Comparison of ENCODE assay signal across 10 mouse cellular contexts in genomic region chr11:103666181-103666906, GRCm38 (mm10). TPM values are rescaled to one million over a fixed set of nuclear protein-coding genes. Genes with fewer than 3 reads are reported as not detected.
DNase-seq lines count a peak whose midpoint lies in the region; ATAC-seq lines count a peak whose summit lies in the region.
"Had no signal": no experiment of that assay in that cellular context is flagged by ENCODE, and none has a peak within 500 bp of the region (broad histone marks: within the 10 kb centered on the region; RNA-seq: fewer than 3 reads in every experiment).

No protein-coding gene starts in this region.

- no peaks in the 10 kb centered on the region for H3K9me3 ChIP-seq in neural tube, embryonic 12.5 days
- no peaks in the 10 kb centered on the region for H3K9me3 ChIP-seq in hindbrain, embryonic 15.5 days
- no peaks in the 10 kb centered on the region for H3K9me3 ChIP-seq in intestine, embryonic 15.5 days
- H3K9me3 ChIP-seq: lung, embryonic 15.5 days had no signal

- H3K27ac ChIP-seq in neural tube, embryonic 12.5 days, result no peak overlapping the region
- 0 out of 2 replicates have a peak overlapping the region, but pooled peaks have one; percentile 29 for H3K27ac ChIP-seq in hindbrain, embryonic 15.5 days (replicated peaks)
- no peak overlapping the region for H3K27ac ChIP-seq in intestine, embryonic 15.5 days
- H3K27ac ChIP-seq: lung, embryonic 15.5 days had no signal

- ATAC-seq in neural tube, embryonic 12.5 days (ENCODE audit: low FRiP score, low read depth), result no peak
- peak; percentile 92 for ATAC-seq in hindbrain, embryonic 15.5 days (ENCODE audit: low FRiP score, low read depth)
- no peak for ATAC-seq in intestine, embryonic 15.5 days

- peaks cover 7% of the 10 kb centered on the region for H3K4me1 ChIP-seq in neural tube, embryonic 12.5 days
- H3K4me1 ChIP-seq in hindbrain, embryonic 15.5 days (replicated peaks), result peaks cover 28% of the 10 kb centered on the region
- H3K4me1 ChIP-seq in intestine, embryonic 15.5 days (replicated peaks), result 0 out of 2 replicates have a peak, but pooled peaks cover 4% of the 10 kb centered on the region
- H3K4me1 ChIP-seq: lung, embryonic 15.5 days had no signal

- no peaks in the 10 kb centered on the region for H3K36me3 ChIP-seq in neural tube, embryonic 12.5 days
- H3K36me3 ChIP-seq in hindbrain, embryonic 15.5 days, result no peaks in the 10 kb centered on the region
- H3K36me3 ChIP-seq in intestine, embryonic 15.5 days, result no peaks in the 10 kb centered on the region
- H3K36me3 ChIP-seq: lung, embryonic 15.5 days had no signal

- H3K4me3 ChIP-seq in neural tube, embryonic 12.5 days, result no peak overlapping the region
- no peak overlapping the region for H3K4me3 ChIP-seq in hindbrain, embryonic 15.5 days
- H3K4me3 ChIP-seq in intestine, embryonic 15.5 days (replicated peaks), result no peak overlapping the region
- H3K4me3 ChIP-seq: lung, embryonic 15.5 days had no signal

- H3K27me3 ChIP-seq in neural tube, embryonic 12.5 days (replicated peaks), result 0 out of 2 replicates have a peak, but pooled peaks cover 2% of the 10 kb centered on the region
- H3K27me3 ChIP-seq in hindbrain, embryonic 15.5 days, result no peaks in the 10 kb centered on the region
- 0 out of 2 replicates have a peak, but pooled peaks cover 3% of the 10 kb centered on the region for H3K27me3 ChIP-seq in intestine, embryonic 15.5 days (replicated peaks)
- H3K27me3 ChIP-seq: lung, embryonic 15.5 days had no signal

- WGBS in neural tube, embryonic 12.5 days, result 35% methylated on average over 10 of the region's 10 CpGs
- 28% methylated on average over 10 of the region's 10 CpGs for WGBS in hindbrain, embryonic 15.5 days
- WGBS in intestine, embryonic 15.5 days, result 43% methylated on average over 10 of the region's 10 CpGs

- no peak overlapping the region for H3K9ac ChIP-seq in neural tube, embryonic 12.5 days
- no peak overlapping the region for H3K9ac ChIP-seq in hindbrain, embryonic 15.5 days
- H3K9ac ChIP-seq in intestine, embryonic 15.5 days, result no peak overlapping the region
- H3K9ac ChIP-seq: lung, embryonic 15.5 days had no signal

- H3K4me2 ChIP-seq in neural tube, embryonic 12.5 days (replicated peaks), result peak overlapping the region; percentile 6; the same call in 1 of the 2 replicates
- peak overlapping the region; percentile 14 for H3K4me2 ChIP-seq in hindbrain, embryonic 15.5 days
- H3K4me2 ChIP-seq in intestine, embryonic 15.5 days (replicated peaks), result no peak overlapping the region
- H3K4me2 ChIP-seq: lung, embryonic 15.5 days had no signal

- DNase-seq in neural tube, embryonic 10.5 days (ENCODE audit: extremely low spot score, low spot score), result no peak
- peak; percentile 24 for DNase-seq in mesoderm, embryonic 11.5 days (ENCODE audit: low read depth, low spot score)
- peak; percentile 97 for DNase-seq in telencephalon, adult 2 months (ENCODE audit: low read depth, low spot score)
- DNase-seq in ovary, adult 18-20 months (ENCODE audit: low spot score), result no peak
- no peak for DNase-seq in liver

RNA-seq across cellular contexts. Expression of gene Rprml, which starts 17.0 kb away (rescaled TPM):
- not detected in 2 replicates for polyA plus RNA-seq in neural tube, embryonic 12.5 days (2016; fragmentation: Nextera tagmentation; extraction: Ambion mirVana)
- polyA plus RNA-seq in hindbrain, embryonic 15.5 days (2015; fragmentation: Nextera tagmentation; extraction: Ambion mirVana), result 1.8 and 2.2 TPM in 2 replicates
- polyA plus RNA-seq in intestine, embryonic 15.5 days (2015; fragmentation: Nextera tagmentation; extraction: Ambion mirVana), result 0.44 and 0.52 TPM in 2 replicates
- polyA plus RNA-seq: lung, embryonic 15.5 days had no signal

RNA-seq across cellular contexts. Expression of gene Lyzl6, which starts 27.7 kb away (rescaled TPM):
- polyA plus RNA-seq in neural tube, embryonic 12.5 days (2016; fragmentation: Nextera tagmentation; extraction: Ambion mirVana), result not detected in 2 replicates
- polyA plus RNA-seq in hindbrain, embryonic 15.5 days (2015; fragmentation: Nextera tagmentation; extraction: Ambion mirVana), result not detected in 2 replicates
- polyA plus RNA-seq in intestine, embryonic 15.5 days (2015; fragmentation: Nextera tagmentation; extraction: Ambion mirVana), result not detected in 2 replicates
- polyA plus RNA-seq: heart, postnatal 0 days; lung, embryonic 15.5 days had no signal

RNA-seq across cellular contexts. Expression of gene Gosr2, which starts 31.4 kb away (rescaled TPM):
- polyA plus RNA-seq in neural tube, embryonic 12.5 days (2016; fragmentation: Nextera tagmentation; extraction: Ambion mirVana), result 85.8 and 89.2 TPM in 2 replicates
- polyA plus RNA-seq in hindbrain, embryonic 15.5 days (2015; fragmentation: Nextera tagmentation; extraction: Ambion mirVana), result 87.3 and 87.8 TPM in 2 replicates
- 65.3 and 70.7 TPM in 2 replicates for polyA plus RNA-seq in intestine, embryonic 15.5 days (2015; fragmentation: Nextera tagmentation; extraction: Ambion mirVana)

RNA-seq across cellular contexts. Expression of gene Gm884, which starts 45.4 kb away (rescaled TPM):
- not detected in 2 replicates for polyA plus RNA-seq in neural tube, embryonic 12.5 days (2016; fragmentation: Nextera tagmentation; extraction: Ambion mirVana)
- polyA plus RNA-seq in hindbrain, embryonic 15.5 days (2015; fragmentation: Nextera tagmentation; extraction: Ambion mirVana), result not detected in 2 replicates
- polyA plus RNA-seq in intestine, embryonic 15.5 days (2015; fragmentation: Nextera tagmentation; extraction: Ambion mirVana), result not detected in 2 replicates
- polyA plus RNA-seq: heart, postnatal 0 days; lung, embryonic 15.5 days had no signal

Comparison
In these comparisons a context has a peak if more than half of its experiments do, and no peak if none do; other contexts are left out.
1. DNase-seq: peak in mesoderm, embryonic 11.5 days (single experiment) and telencephalon, adult 2 months (single experiment); none in neural tube, embryonic 10.5 days (single experiment), ovary, adult 18-20 months (single experiment) and liver (single experiment).